ENCODE assay signal across 8 mouse cellular contexts in genomic region chr2:112492856-112493538, GRCm38 (mm10). TPM values are rescaled to one million over a fixed set of nuclear protein-coding genes. Genes with fewer than 3 reads are reported as not detected.
DNase-seq lines count a peak whose midpoint lies in the region; ATAC-seq lines count a peak whose summit lies in the region.

TSS of gene Aven (plus strand) at chr2:112492964.

- no peaks in the 10 kb centered on the region for H3K9me3 ChIP-seq in hindbrain, embryonic 11.5 days (ENCODE audit: control insufficient read depth, low read length)

- peak; percentile 92 for DNase-seq in Muller cell, postnatal 12 days (ENCODE audit: inconsistent ontology term)
- DNase-seq in cerebellum, adult 9-10 months = peak; percentile 84
- peak; percentile 87 for DNase-seq in hindbrain, embryonic 11.5 days (ENCODE audit: low spot score)
- peak; percentile 83 to 85 for DNase-seq in layer of hippocampus, postnatal 36 days
- DNase-seq in lung, postnatal 36 days = peak; percentile 84
- DNase-seq in retina, embryonic 14.5 days (ENCODE audit: low spot score) = peak; percentile 87
- DNase-seq in thymus, postnatal 36 days = peak; percentile 78 to 79

- H3K27me3 ChIP-seq in hindbrain, embryonic 11.5 days (ENCODE audit: control insufficient read depth, insufficient read depth, low read length) = no peaks in the 10 kb centered on the region

- under 1% methylated on average over 54 of the region's 87 CpGs for WGBS in hindbrain, embryonic 11.5 days

- H3K36me3 ChIP-seq in hindbrain, embryonic 11.5 days (ENCODE audit: control insufficient read depth, insufficient read depth, low read length) = no peaks in the 10 kb centered on the region

- H3K27ac ChIP-seq in hindbrain, embryonic 11.5 days (ENCODE audit: low read depth, low read length) = peak within 1 kb of the TSS; percentile 98

- H3K4me1 ChIP-seq in hindbrain, embryonic 11.5 days (replicated peaks; ENCODE audit: control insufficient read depth, insufficient read depth, low read length) = no peaks in the 10 kb centered on the region

- ATAC-seq in frontal cortex, adult (ENCODE audit: low TSS enrichment) = peak; percentile 94
- ATAC-seq in hindbrain, embryonic 11.5 days (ENCODE audit: low FRiP score) = peak; percentile 96

- peak within 1 kb of the TSS; percentile 99 for H3K9ac ChIP-seq in hindbrain, embryonic 11.5 days (ENCODE audit: low read depth, low read length)

- peak within 1 kb of the TSS; percentile 76 for H3K4me2 ChIP-seq in hindbrain, embryonic 11.5 days (replicated peaks; ENCODE audit: low read depth, low read length)

- peak within 1 kb of the TSS; percentile 72 for H3K4me3 ChIP-seq in hindbrain, embryonic 11.5 days (ENCODE audit: low read depth, low read length)

RNA-seq across cellular contexts. Expression of gene Aven, which starts in this region (rescaled TPM):
- 5.9 and 6.1 TPM in 2 replicates for polyA plus RNA-seq in hindbrain, embryonic 11.5 days (2014; fragmentation: Nextera tagmentation; extraction: Ambion mirVana)
- total RNA-seq in layer of hippocampus, postnatal 36 days (2021) = 10 to 100 TPM in 1 of 2 experiments, 1 to 10 TPM in 1; 9.7 to 10.6 TPM

Comparison
In these comparisons a context has a peak if more than half of its experiments do, and no peak if none do; other contexts are left out.
1. Peak in every context shown above with its lines: DNase-seq, ATAC-seq, H3K4me3 ChIP-seq and H3K27ac ChIP-seq.